Mouse (Mus musculus): ENCODE measurements around the gene Plpp3. TPM values are rescaled to one million over a fixed set of nuclear protein-coding genes. Genes with fewer than 3 reads are reported as not detected.
"Not testable (repeated sequence)": the region's sequence is repeated elsewhere in the genome, so short reads cannot be mapped to it uniquely, and the experiment has no call there.

Gene Plpp3
- total RNA-seq, 2 experiments from 2014 or later: 0.08 to 0.84 TPM

DNA sequence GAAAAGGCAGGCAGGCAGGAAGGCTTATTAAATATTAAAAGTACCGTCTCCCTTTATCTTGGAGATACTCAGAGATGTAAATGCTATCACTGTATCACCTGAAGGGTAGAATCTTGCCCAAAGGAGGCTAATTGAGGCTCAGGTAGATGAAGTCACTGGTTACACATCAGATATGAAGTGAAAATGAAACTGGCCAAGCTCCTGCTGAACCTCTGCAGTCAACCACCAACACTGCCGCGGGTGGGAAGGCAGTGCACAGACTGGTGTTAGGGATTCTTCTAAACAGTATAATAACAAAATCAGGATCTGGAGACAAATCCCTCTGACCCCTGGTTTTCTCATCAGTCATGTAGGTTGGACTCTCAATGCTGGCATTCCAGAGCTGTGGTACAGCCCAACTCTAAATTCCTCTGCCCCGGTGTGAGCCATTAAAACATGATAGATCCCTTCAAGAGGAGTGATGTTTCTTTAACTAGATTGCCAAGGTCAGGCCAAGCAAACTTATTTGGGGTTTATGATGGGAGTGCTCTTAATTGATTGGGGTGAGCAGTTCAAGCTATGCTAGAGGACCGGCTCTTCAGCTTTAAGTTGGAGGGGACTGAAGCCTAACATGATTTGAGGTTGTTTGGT is 95.5 kb downstream of the Plpp3 start:
- ATAC-seq (replicated peaks; ENCODE audit: low FRiP score, poor library complexity, severe bottlenecking): no peak

GRCm38 (mm10) chr4:105253453-105254341 is 96.5 kb downstream of the Plpp3 start:
- no peak for ATAC-seq (replicated peaks; ENCODE audit: low FRiP score, poor library complexity, severe bottlenecking)

DNA sequence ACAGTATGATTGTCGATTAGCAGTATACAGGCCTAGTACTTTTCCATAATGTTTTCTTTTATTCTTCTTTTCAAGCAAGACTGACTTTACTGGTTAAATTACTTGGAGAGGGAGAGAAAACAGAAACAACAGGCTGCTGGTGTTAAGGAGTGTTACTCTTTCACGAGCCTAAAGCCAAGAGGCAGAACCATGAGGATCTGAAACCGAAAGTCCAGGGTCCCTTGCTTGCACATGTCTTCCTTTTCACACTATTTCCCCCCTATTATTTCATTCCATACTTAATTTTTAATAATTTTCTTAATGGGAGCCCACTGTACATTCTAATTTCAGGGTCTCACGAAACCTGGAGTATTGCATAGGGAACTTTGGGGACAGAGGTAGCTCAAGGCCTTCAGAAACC is 97.2 kb downstream of the Plpp3 start:
- ATAC-seq (replicated peaks; ENCODE audit: low FRiP score, poor library complexity, severe bottlenecking): no peak

GRCm38 (mm10) chr4:105255185-105255584 is 98.0 kb downstream of the Plpp3 start:
- ATAC-seq (replicated peaks; ENCODE audit: low FRiP score, poor library complexity, severe bottlenecking): no peak

- ATAC-seq (replicated peaks; ENCODE audit: low FRiP score, poor library complexity, severe bottlenecking): no peak
Observed at GRCm38 (mm10) chr4:105257667-105258560, 100.8 kb downstream of the Plpp3 start.

DNA sequence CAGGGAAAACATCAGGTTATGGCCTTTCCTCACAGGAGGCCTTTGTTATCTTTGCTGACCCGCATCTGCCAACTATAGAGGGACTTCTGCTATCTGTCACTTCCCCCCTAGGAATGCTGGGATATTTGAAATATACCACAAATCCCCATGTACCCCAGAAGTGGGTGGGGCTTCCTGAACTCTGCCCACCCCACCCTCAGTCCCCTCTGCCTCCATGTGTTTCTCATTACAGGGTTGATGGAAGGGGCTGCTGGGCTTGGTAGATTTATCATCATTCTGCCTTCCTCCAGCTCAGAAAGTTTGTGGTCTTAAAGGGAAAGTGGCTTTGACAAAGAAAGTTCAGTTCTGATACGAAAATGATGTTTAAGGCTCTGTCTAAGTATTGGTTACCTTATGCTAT is 103.2 kb downstream of the Plpp3 start:
- ATAC-seq (replicated peaks; ENCODE audit: low FRiP score, poor library complexity, severe bottlenecking): no peak

DNA sequence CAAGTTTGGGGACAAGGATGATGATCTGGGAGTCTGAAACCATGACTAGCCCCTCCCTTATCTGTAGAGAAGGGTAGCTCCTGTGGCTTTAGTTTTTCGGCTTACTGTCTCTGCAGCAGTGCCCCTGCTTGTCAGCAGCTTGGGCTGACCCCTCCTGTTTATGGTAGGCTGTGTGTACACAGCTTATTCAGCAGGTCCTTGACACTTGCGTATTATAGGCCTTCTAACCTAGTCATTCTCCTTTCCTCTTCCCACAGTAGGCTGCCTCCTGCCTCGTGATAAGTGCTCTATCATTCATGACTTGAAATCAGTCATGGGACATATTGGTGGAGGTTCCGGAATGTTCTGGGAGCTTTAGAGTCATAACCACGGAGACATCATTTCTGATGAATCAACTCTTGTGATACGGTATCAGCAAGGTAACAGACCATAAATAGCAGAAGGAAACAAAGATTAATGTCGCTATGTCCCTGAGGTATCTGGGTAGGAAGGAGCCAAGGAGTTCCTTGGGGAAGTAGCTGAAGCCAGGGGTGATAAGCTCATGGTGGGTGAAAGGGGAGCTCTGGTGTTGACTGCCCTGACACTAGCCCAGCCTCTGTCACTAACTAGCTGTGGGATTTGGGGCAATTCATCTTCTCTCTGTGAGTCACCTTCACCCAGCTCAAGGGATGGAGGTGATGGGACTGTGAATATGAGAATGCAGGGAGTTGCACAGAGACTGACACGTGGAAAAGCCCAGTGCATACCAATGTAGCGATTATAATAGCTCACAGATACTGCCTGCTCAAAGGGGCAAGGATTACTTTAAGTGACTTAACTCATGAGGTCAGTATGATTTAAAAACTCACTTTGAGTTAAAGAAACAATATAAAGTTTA is 104.0 kb downstream of the Plpp3 start:
- no peak for ATAC-seq (replicated peaks; ENCODE audit: low FRiP score, poor library complexity, severe bottlenecking)

DNA sequence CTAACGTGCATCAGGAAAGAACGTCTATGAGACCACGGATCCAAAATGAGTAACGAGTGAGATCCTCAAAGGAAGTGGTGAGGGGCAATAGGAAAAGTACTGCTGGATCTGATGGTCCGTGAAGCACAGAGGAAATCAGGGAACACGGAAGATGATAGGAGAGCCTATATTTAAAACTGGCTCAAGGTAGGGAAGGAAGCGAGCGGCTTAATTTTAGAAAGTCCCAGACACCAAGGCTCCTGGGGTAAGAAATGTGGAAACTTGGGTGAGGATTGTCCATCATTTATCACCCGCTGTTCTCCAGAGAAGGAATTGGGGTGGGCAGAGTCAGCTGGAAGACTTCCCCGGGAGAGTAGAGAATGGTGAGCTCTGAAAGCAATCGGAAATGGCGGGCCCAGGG is 105.2 kb downstream of the Plpp3 start:
- ATAC-seq (replicated peaks; ENCODE audit: low FRiP score, poor library complexity, severe bottlenecking): no peak

- ATAC-seq (replicated peaks; ENCODE audit: low FRiP score, poor library complexity, severe bottlenecking): no peak
Observed at GRCm38 (mm10) chr4:105263600-105263999, 106.5 kb downstream of the Plpp3 start.

GRCm38 (mm10) chr4:105265041-105265440 is 107.9 kb downstream of the Plpp3 start:
- no peak for ATAC-seq (replicated peaks; ENCODE audit: low FRiP score, poor library complexity, severe bottlenecking)

GRCm38 (mm10) chr4:105265678-105266077 is 108.5 kb downstream of the Plpp3 start:
- no peak for ATAC-seq (replicated peaks; ENCODE audit: low FRiP score, poor library complexity, severe bottlenecking)

DNA sequence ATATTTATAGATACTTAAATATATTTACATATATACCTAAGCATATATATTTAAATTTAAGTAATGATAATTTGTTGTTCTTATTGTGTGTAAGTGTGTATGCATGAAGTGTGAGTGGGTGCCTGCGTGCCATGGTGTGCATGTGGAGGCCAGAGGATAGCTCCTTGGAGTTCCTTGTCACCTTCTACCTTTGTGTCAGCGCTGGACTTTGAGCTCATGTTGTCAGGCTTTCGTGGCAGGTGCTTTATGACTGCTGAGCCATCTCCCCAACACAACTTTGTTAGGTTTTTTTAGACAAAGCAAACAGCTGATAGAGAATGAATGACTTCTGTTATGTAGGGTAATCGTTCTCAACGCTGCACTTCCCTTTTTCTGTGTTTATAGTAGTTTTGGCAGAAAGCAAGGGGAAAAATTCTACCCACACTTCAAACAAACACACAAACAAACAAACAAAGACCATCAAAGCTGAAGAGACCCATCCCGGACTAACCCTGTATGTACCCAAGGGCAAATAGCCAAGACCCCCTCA is 111.1 kb downstream of the Plpp3 start:
- no peak for ATAC-seq (replicated peaks; ENCODE audit: low FRiP score, poor library complexity, severe bottlenecking)

GRCm38 (mm10) chr4:105269398-105269797 is 112.3 kb downstream of the Plpp3 start:
- not testable (repeated sequence) for ATAC-seq (replicated peaks; ENCODE audit: low FRiP score, poor library complexity, severe bottlenecking)

DNA sequence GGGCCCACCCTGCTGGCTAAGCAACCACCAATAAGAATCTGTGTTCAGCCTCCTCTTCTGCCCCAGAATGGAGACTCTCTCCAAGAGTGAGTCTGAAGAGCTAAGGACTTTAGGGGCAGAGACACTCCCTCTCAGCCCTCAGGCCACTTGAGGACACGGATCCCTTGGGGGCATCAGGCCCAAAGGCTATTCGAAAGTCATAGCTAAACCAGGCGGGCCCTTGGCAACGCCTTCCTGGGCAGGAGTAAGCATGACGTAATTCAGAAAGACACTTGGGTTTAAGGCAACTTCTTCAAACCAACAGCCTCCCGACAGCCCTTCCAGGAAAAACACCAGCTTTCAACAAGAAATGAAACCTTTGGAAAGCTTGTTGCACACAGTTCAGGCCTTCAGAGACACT is 114.0 kb downstream of the Plpp3 start:
- ATAC-seq (replicated peaks; ENCODE audit: low FRiP score, poor library complexity, severe bottlenecking): no peak

GRCm38 (mm10) chr4:105273034-105273433 is 115.9 kb downstream of the Plpp3 start:
- no peak for ATAC-seq (replicated peaks; ENCODE audit: low FRiP score, poor library complexity, severe bottlenecking)

GRCm38 (mm10) chr4:105273486-105273885 is 116.3 kb downstream of the Plpp3 start:
- no peak for ATAC-seq (replicated peaks; ENCODE audit: low FRiP score, poor library complexity, severe bottlenecking)

GRCm38 (mm10) chr4:105275616-105276015 is 118.5 kb downstream of the Plpp3 start:
- ATAC-seq (replicated peaks; ENCODE audit: low FRiP score, poor library complexity, severe bottlenecking): no peak

- ATAC-seq (replicated peaks; ENCODE audit: low FRiP score, poor library complexity, severe bottlenecking): no peak
Observed at GRCm38 (mm10) chr4:105276062-105276795, 119.1 kb downstream of the Plpp3 start.

All from erythroid progenitor cell, adult 5-6 weeks (primary cell).